Mouse (Mus musculus): ENCODE data around the gene Fthl17b. TPM values are rescaled to one million over a fixed set of nuclear protein-coding genes. Genes with fewer than 3 reads are reported as not detected.
A peak's percentile ranks its signal among the peaks of the same experiment; 100 is the strongest.
"Not testable (repeated sequence)": the region's sequence is repeated elsewhere in the genome, so short reads cannot be mapped to it uniquely, and the experiment has no call there.

Gene Fthl17b
- not detected for total RNA-seq (2021)

- intact Hi-C loops (cut with DNase I); DNase-seq: not testable (repeated sequence)
Observed at GRCm38 (mm10) chrX:8962875-8963274, at the start of gene Fthl17b. Fthl17b (minus strand) TSS chrX:8962975.

- DNase-seq; intact Hi-C loops (cut with DNase I): not testable (repeated sequence)
Observed at GRCm38 (mm10) chrX:8986655-8987054, 23.9 kb upstream of the Fthl17b start, which contains the start of gene Fthl17d. Fthl17d (minus strand) TSS chrX:8986755.

- DNase-seq; intact Hi-C loops (cut with DNase I): not testable (repeated sequence)
Observed at GRCm38 (mm10) chrX:8976459-8976858, 13.7 kb upstream of the Fthl17b start, which contains the start of gene Fthl17c. Fthl17c (minus strand) TSS chrX:8976559.

DNA sequence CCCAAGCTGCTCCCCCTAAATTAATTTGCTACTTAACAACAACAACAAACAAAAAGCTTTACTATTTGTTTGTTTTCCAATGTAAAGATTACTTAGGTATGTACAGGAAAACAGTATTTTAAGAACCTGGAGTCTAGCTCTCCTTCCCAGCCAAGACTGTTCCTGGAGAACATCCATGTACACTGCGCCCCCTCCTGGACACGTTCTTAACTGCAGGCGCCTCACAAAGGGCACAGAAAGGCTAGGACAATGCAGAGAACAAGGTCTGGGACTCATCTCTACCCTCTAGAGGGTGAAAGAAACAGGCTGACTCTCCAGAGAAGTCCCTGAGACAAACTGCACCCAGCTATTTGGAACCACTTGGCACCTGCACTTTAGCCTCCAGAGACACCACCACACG is 1.8 kb upstream of the Fthl17b start:
- DNase-seq; intact Hi-C loops (cut with DNase I): not testable (repeated sequence)

- intact Hi-C loops (cut with DNase I) = loop anchor here (1.0 kb wide), 1 partner anchor 116 kb away; no protein-coding TSS in a partner anchor
- peak; percentile 85 to 87 for DNase-seq
Observed at GRCm38 (mm10) chrX:8948130-8948805, 14.5 kb downstream of the Fthl17b start.

DNA sequence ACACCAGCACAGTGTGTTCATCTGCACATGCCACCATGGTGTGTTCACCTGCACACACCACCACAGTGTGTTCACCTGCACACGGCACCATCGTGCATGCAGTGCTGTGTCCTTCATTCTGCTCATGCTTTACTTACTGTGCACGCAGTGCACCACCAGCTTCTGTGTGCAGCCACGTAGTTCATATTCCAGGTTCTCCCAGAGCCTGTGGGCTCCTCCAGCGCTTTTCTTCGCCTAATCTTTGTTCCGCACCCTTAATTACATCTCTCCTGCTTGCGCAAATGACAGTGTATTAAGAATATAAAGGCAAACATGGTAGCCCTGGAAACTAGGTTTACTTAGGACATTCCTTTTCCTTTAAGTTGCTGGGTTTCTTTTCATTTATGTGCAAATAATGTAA is 18.7 kb downstream of the Fthl17b start:
- DNase-seq = no peak
- intact Hi-C loops (cut with DNase I) = no loop called here

DNA sequence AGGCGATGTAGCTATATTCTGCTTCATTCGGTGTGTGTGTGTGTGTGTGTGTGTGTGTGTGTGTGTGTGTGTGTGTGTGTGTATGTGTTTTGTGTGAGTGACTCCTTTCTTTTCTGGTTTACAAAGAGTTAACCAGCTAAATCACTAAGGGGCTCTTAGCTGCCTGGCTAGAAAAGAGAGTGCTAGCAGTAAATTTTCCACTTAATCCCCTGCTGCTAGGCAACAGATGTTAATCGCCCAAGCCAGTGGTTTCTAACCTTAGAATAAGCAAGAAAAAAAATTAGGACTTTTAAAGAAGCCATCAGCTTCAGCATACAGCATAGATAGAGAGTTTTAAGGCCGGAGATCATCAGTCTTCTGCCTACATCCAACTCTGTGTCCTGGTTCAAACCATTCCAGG is 35.5 kb downstream of the Fthl17b start:
- DNase-seq = no peak
- intact Hi-C loops (cut with DNase I) = no loop called here

DNA sequence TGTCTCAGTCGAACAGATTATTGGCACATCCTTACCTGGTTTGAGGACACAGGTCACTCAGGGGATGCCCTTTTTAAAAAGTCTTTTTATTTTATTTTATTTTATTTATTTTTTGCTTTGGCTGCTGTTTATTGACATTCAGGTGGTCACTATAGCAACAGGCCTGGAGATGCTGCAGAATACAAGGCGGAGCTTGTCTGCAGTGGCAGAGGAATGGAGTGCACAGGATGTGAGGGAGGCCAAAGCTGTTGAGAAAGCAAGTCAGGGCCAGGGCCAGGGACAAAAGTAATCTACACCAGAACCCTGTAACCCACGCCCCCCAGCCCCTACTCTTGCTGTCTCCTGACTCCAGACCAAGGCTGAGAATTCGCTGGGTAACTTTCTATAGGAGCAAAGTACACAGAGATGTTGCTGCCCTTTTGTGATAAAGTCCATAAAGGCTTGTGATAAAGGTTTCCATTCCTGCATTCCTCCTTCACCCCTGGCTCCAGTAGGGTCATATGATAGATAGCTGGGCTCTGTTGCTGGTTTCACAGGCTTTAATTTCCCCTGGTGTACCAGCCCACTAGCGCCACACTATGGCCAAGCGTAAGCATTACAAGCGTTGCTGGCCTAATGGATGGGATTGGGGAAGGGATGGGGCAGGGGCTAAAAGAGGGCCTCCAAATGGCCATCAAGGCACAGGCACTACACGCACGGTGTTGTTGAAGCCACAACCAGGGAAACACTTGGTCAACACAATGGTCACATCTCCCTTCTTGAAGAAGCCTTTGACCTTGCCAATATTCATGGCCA is 40.8 kb downstream of the Fthl17b start:
- intact Hi-C loops (cut with DNase I) = no loop called here
- DNase-seq = peak in 1 of 2 experiments; percentile 1

GRCm38 (mm10) chrX:8921080-8921479 is 41.7 kb downstream of the Fthl17b start:
- DNase-seq = no peak
- intact Hi-C loops (cut with DNase I) = no loop called here

Other genes starting within 250 kb of the Fthl17b start
- gene Ssx9, start 214.5 kb downstream of the Fthl17b start, total RNA-seq (2021) = not detected
- gene Ssxb5, start 159.3 kb downstream of the Fthl17b start, total RNA-seq (2021) = not detected
- not detected for gene Gm6592, start 119.0 kb downstream of the Fthl17b start, total RNA-seq (2021)
- not detected for gene Gm5751, start 88.7 kb downstream of the Fthl17b start, total RNA-seq (2021)
- gene B630019K06Rik, start 70.6 kb downstream of the Fthl17b start, total RNA-seq (2021) = 1 to 10 TPM; 1.2 to 1.6 TPM
- gene Fthl17c, start 13.6 kb upstream of the Fthl17b start, total RNA-seq (2021) = not detected
- not detected for gene Fthl17d, start 23.8 kb upstream of the Fthl17b start, total RNA-seq (2021)
- not detected for gene Fthl17e, start 70.5 kb upstream of the Fthl17b start, total RNA-seq (2021)
- not detected for gene Fthl17f, start 100.0 kb upstream of the Fthl17b start, total RNA-seq (2021)
- not detected for gene 4930402K13Rik, start 141.6 kb upstream of the Fthl17b start, total RNA-seq (2021)
- 1 to 10 TPM; 4.3 to 4.8 TPM for gene Lancl3, start 236.9 kb upstream of the Fthl17b start, total RNA-seq (2021)

Data from heart, postnatal 10 days (tissue).